Mouse (Mus musculus) regulatory T cell (primary cell): ENCODE results near the gene Dip2b.

Source experiments
- in situ Hi-C: fragments of 300-600 bp; cut with MboI, MseI; formaldehyde crosslinking; loops from one replicate; pipeline ENCODE4 v1.15.1; 2025; ENCODE audit warnings: high pct_unique_total_duplicates

Dip2b gene

GRCm38 (mm10) chr15:100083882-100084281, 45.4 kb downstream of the Dip2b start:
- in situ Hi-C loops, result loop anchor here (25.0 kb wide), 1 partner anchor 1178 kb away; the partner anchor contains the start of gene Nr4a1

GRCm38 (mm10) chr15:100084882-100085281, 46.4 kb downstream of the Dip2b start:
- in situ Hi-C loops, result loop anchor here (25.0 kb wide), 1 partner anchor 1177 kb away; the partner anchor contains the start of gene Nr4a1

GRCm38 (mm10) chr15:100088021-100088420, 49.6 kb downstream of the Dip2b start:
- in situ Hi-C loops, result loop anchor here (25.0 kb wide), 1 partner anchor 1174 kb away; the partner anchor contains the start of gene Nr4a1

- in situ Hi-C loops, result loop anchor here (25.0 kb wide), 1 partner anchor 1173 kb away; the partner anchor contains the start of gene Nr4a1
These were observed 51.2 kb downstream of the Dip2b start for GRCm38 (mm10) chr15:100089645-100090053.

- in situ Hi-C loops, result loop anchor here (25.0 kb wide), 1 partner anchor 1170 kb away; the partner anchor contains the start of gene Nr4a1
These were observed 53.4 kb downstream of the Dip2b start for GRCm38 (mm10) chr15:100091818-100092217.

- in situ Hi-C loops, result loop anchor here (25.0 kb wide), 1 partner anchor 1170 kb away; the partner anchor contains the start of gene Nr4a1
These were observed 53.8 kb downstream of the Dip2b start for GRCm38 (mm10) chr15:100092258-100092657.

GRCm38 (mm10) chr15:100096587-100097428, 58.3 kb downstream of the Dip2b start:
- in situ Hi-C loops, result loop anchor here (25.0 kb wide), 1 partner anchor 1165 kb away; the partner anchor contains the start of gene Nr4a1

- in situ Hi-C loops, result no loop called here
These were observed 61.9 kb downstream of the Dip2b start for GRCm38 (mm10) chr15:100100336-100100735.

- in situ Hi-C loops, result no loop called here
These were observed 62.7 kb downstream of the Dip2b start for GRCm38 (mm10) chr15:100101206-100101605.

- in situ Hi-C loops, result no loop called here
These were observed 65.7 kb downstream of the Dip2b start for GRCm38 (mm10) chr15:100104126-100104525.

GRCm38 (mm10) chr15:100108071-100108782, 69.8 kb downstream of the Dip2b start:
- in situ Hi-C loops, result no loop called here

GRCm38 (mm10) chr15:100109916-100110315, 71.5 kb downstream of the Dip2b start:
- in situ Hi-C loops, result no loop called here

GRCm38 (mm10) chr15:100111891-100112290, 73.4 kb downstream of the Dip2b start:
- in situ Hi-C loops, result no loop called here

- in situ Hi-C loops, result no loop called here
These were observed 74.0 kb downstream of the Dip2b start for GRCm38 (mm10) chr15:100112309-100112966.

GRCm38 (mm10) chr15:100113343-100114275, 75.1 kb downstream of the Dip2b start:
- in situ Hi-C loops, result no loop called here

GRCm38 (mm10) chr15:100115416-100115815, 77.0 kb downstream of the Dip2b start:
- in situ Hi-C loops, result no loop called here

GRCm38 (mm10) chr15:100116325-100116724, 77.9 kb downstream of the Dip2b start:
- in situ Hi-C loops, result no loop called here

GRCm38 (mm10) chr15:100119225-100119788, 80.8 kb downstream of the Dip2b start:
- in situ Hi-C loops, result no loop called here

GRCm38 (mm10) chr15:100121437-100121836, 83.0 kb downstream of the Dip2b start:
- in situ Hi-C loops, result no loop called here

GRCm38 (mm10) chr15:100123867-100124266, 85.4 kb downstream of the Dip2b start:
- in situ Hi-C loops, result no loop called here
